Mouse (Mus musculus) ES-E14 (cell line): ENCODE measurements at regions not wholly inside any gene's neighbourhood (a gene's known extent, or its start where the extent isn't known, plus 50 kb on each side); places are given as distances from the start of the nearest gene placed in this dataset.
"Not testable (repeated sequence)": the region's sequence is repeated elsewhere in the genome, so short reads cannot be mapped to it uniquely, and the experiment has no call there.

ENCODE experiments used
- DNase-seq: peaks from one replicate; pipeline ENCODE4 v3.0.0-alpha.2; 2013; ENCODE audit warnings: low read depth, low spot score
- H3K27ac ChIP-seq: 2 replicates; pipeline ENCODE4 v1.5.1; 2012; ENCODE audit warnings: low read depth, mild to moderate bottlenecking, low read length, moderate library complexity, mixed read lengths; ENCODE audit not compliant: poor library complexity, insufficient read depth, severe bottlenecking
- H3K36me3 ChIP-seq: 2 replicates; pipeline ENCODE4 v1.6.1; 2012; ENCODE audit warnings: mild to moderate bottlenecking, low read length, moderate library complexity, mixed read lengths; ENCODE audit not compliant: control insufficient read depth, poor library complexity, insufficient read depth, severe bottlenecking
- H3K4me1 ChIP-seq, 2 experiments: fragments of 150-350 bp in 1 of 2; sonication (generic) in 1 of 2; 2 replicates each; pipeline ENCODE4 v1.6.1; 2012; ENCODE audit warnings: low read length in 2 of 2, mild to moderate bottlenecking in 1 of 2, mixed read lengths in 1 of 2; ENCODE audit not compliant: control insufficient read depth in 2 of 2, insufficient read depth in 2 of 2, poor library complexity in 1 of 2
- H3K4me3 ChIP-seq, 2 experiments: fragments of 150-350 bp in 1 of 2; sonication (generic) in 1 of 2; 2 replicates each; pipeline ENCODE4 v1.5.1; 2012; ENCODE audit warnings: low read length in 2 of 2, low read depth in 1 of 2, mild to moderate bottlenecking in 1 of 2, mixed read lengths in 1 of 2; ENCODE audit not compliant: insufficient read depth in 1 of 2, poor library complexity in 1 of 2, severe bottlenecking in 1 of 2
- H3K9ac ChIP-seq: 2 replicates; pipeline ENCODE4 v1.6.1; 2012; ENCODE audit warnings: low read depth, mild to moderate bottlenecking, low read length, mixed read lengths; ENCODE audit not compliant: poor library complexity, insufficient read depth, severe bottlenecking
- H3K9me3 ChIP-seq: fragments of 150-350 bp; sonication (generic); 2 replicates; pipeline ENCODE4 v1.6.1; 2012; ENCODE audit warnings: low read depth, mild to moderate bottlenecking, low read length; ENCODE audit not compliant: control insufficient read depth, insufficient read depth
- CHD2 ChIP-seq: IDR thresholded peaks from 2 replicates; pipeline ENCODE4 v1.6.1; 2014; ENCODE audit warnings: mild to moderate bottlenecking, low read depth, low read length, inconsistent platforms
- HCFC1 ChIP-seq: IDR thresholded peaks from 2 replicates; pipeline ENCODE4 v1.6.1; 2012; ENCODE audit warnings: low read length, inconsistent platforms, borderline replicate concordance; ENCODE audit not compliant: insufficient read depth
- MAFK ChIP-seq: IDR thresholded peaks from 2 replicates; pipeline ENCODE4 v1.6.1; 2014; ENCODE audit warnings: mild to moderate bottlenecking, low read depth, low read length, inconsistent platforms; ENCODE audit not compliant: insufficient read depth
- ZC3H11A ChIP-seq: IDR thresholded peaks from 2 replicates; pipeline ENCODE4 v1.6.1; 2012; ENCODE audit warnings: low read depth, mild to moderate bottlenecking, inconsistent platforms, low read length, borderline replicate concordance
- ZNF384 ChIP-seq: IDR thresholded peaks from 2 replicates; pipeline ENCODE4 v1.6.1; 2012; ENCODE audit warnings: low read depth, low read length, inconsistent platforms
- in situ Hi-C, 2 experiments: fragments of 600-800 bp; cut with MboI; formaldehyde crosslinking; loops; one replicate each; pipeline ENCODE4 v1.15.1; 2025; ENCODE audit warnings: low sequenced_read_pairs in 2 of 2, inconsistent platforms in 1 of 2; ENCODE audit not compliant: unreplicated experiment in 2 of 2

DNA sequence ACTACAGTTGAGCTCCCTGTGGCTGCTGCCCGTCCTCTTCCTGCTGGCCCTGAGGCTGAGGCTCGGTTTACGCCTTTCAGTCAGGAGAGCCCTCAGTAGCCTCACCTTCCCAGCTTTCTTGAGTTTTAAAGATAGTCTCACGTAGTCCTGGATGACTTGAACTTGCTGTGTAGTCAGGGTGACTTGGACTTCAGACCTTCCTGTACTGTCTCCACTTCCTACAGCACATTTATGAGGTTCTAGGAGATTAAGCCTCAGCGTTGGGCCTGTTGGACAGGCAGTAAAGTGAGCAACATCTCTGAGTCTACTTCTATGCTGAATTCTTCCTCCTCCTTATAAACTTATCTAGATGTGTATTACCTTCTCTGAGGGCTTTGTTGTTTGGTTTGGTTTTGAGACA is 546.2 kb downstream of the Zfp704 start:
- no peak for TF ChIP-seq HCFC1
- TF ChIP-seq MAFK = no peak
- no peak for TF ChIP-seq CHD2
- no peak for TF ChIP-seq ZC3H11A
- no peak for TF ChIP-seq ZNF384
- no peak overlapping the region for H3K27ac ChIP-seq
- peaks cover 0 to under 1% of the 10 kb centered on the region in 2 experiments; a peak in 2 of 4 replicates for H3K4me1 ChIP-seq
- no peaks in the 10 kb centered on the region for H3K9me3 ChIP-seq
- no peak overlapping the region for H3K9ac ChIP-seq
- no peak overlapping the region for H3K4me3 ChIP-seq
- in situ Hi-C loops = loop anchor here (5.0 to 25.0 kb wide), 3 partner anchors 99 to 451 kb away; no protein-coding TSS in a partner anchor
- no peaks in the 10 kb centered on the region for H3K36me3 ChIP-seq
- no peak for DNase-seq

DNA sequence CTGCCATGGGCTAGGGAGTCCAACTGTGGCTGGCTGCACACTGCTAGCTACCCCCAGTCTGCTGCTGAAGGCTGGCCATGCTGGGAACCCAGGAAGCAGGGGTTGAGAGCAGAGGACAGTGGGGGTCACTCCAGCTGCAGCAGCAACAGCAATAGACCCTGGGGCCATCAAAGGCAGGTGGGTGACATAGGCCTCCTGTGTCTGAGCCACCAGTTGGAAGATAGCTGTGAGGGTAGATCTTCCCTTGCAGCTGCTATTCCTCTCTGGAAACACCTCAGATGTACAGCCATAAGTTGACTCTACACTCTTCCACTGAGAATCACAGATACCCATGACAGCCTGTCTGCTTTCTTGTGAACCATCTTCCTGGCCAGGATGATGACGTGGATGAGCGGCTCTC is 548.5 kb downstream of the Zfp704 start:
- TF ChIP-seq MAFK (no peak), CHD2 (no peak), ZNF384 (no peak), HCFC1 (no peak), ZC3H11A (no peak)
- in situ Hi-C loops = loop anchor here (5.0 to 25.0 kb wide), 3 partner anchors 97 to 449 kb away; no protein-coding TSS in a partner anchor
- no peak overlapping the region for H3K9ac ChIP-seq
- no peak overlapping the region for H3K4me3 ChIP-seq
- H3K27ac ChIP-seq = no peak overlapping the region
- H3K4me1 ChIP-seq = peaks cover 0 to 9% of the 10 kb centered on the region in 2 experiments; a peak in 2 of 4 replicates
- DNase-seq = no peak
- 0 out of 2 replicates have a peak, but pooled peaks cover 3% of the 10 kb centered on the region for H3K36me3 ChIP-seq
- H3K9me3 ChIP-seq = no peaks in the 10 kb centered on the region

GRCm38 (mm10) chr3:9057703-9058102 is 552.2 kb downstream of the Zfp704 start:
- H3K9ac ChIP-seq, H3K9me3 ChIP-seq, H3K36me3 ChIP-seq, DNase-seq, H3K4me3 ChIP-seq: not testable (repeated sequence)
- H3K4me1 ChIP-seq = peaks cover 0 to 21% of the 10 kb centered on the region in 2 experiments; a peak in 3 of 4 replicates
- peak overlapping the region; percentile 38; the same call in 1 of the 2 replicates for H3K27ac ChIP-seq
- in situ Hi-C loops = loop anchor here in 1 of 2 experiments (25.0 kb wide), 1 partner anchor 445 kb away; no protein-coding TSS in a partner anchor

GRCm38 (mm10) chr3:9056846-9057245 is 553.0 kb downstream of the Zfp704 start:
- no peak for TF ChIP-seq ZC3H11A
- no peak for TF ChIP-seq MAFK
- TF ChIP-seq HCFC1 = no peak
- no peak for TF ChIP-seq CHD2
- TF ChIP-seq ZNF384 = no peak
- peaks cover 0 to 23% of the 10 kb centered on the region in 2 experiments; a peak in 3 of 4 replicates for H3K4me1 ChIP-seq
- in situ Hi-C loops = loop anchor here in 1 of 2 experiments (25.0 kb wide), 1 partner anchor 445 kb away; no protein-coding TSS in a partner anchor
- no peak for DNase-seq
- H3K36me3 ChIP-seq = 0 out of 2 replicates have a peak, but pooled peaks cover 3% of the 10 kb centered on the region
- H3K9me3 ChIP-seq = no peaks in the 10 kb centered on the region
- no peak overlapping the region for H3K4me3 ChIP-seq
- H3K27ac ChIP-seq = peak overlapping the region; percentile 24; the same call in 1 of the 2 replicates
- no peak overlapping the region for H3K9ac ChIP-seq
